Mouse (Mus musculus): ENCODE results near the gene Rpl10a. TPM values are rescaled to one million over a fixed set of nuclear protein-coding genes. Genes with fewer than 3 reads are reported as not detected.

Rpl10a gene
- polyA plus RNA-seq, 1 experiment: 196 TPM

DNA sequence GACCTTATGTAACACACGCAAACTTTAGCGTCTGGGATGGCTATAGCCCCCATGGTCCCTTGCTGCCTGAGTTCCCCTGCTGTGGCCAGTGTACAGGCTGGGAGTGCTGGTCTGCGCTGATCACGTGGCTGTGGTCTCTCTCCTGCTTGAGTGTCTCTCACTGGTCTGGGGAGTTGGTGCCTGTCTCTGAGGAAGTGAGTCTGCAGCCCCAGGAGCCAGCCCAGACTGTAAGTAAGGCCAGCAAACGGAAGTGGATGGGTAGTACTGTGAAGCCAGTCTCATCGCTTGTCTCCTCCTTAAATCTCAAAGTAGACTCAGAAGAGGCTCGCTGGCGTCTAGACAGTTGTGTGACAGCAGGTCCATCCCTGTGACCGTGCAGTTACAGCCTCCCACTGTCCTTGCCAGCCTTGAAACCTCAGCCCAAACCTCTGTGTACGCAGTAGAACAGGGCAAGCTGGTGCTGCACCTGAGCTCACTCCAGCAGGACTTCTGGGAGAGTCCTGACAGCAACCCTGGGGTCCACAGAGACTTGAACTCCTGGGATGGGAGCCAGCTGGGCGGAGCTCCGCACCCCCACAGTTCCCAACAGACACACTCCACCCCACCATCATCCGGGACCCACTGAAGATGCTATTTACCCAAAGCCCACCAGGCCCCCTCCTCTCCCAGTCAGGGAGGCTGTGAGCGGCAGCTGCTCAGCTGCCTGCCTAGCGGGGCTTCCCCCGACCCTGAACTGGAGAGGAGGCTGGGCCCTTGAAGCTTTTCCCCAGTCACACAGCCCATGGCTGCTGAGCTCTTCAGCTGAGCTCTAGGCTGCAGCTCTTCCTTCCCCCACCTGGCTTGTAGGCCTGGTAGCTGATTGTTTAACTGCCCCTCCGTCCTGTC lies 33.6 kb upstream of the Rpl10a start:
- Histone ChIP-seq H3K4me3 (ENCODE audit: insufficient read depth, low read depth, low read length) (no peak overlapping the region), H3K27ac (replicated peaks; ENCODE audit: low read depth, low read length) (no peak overlapping the region), H3K4me1 (ENCODE audit: control insufficient read depth, insufficient read depth, insufficient read length, low read length) (no peaks in the 10 kb centered on the region; the same call in 1 of the 2 replicates)

DNA sequence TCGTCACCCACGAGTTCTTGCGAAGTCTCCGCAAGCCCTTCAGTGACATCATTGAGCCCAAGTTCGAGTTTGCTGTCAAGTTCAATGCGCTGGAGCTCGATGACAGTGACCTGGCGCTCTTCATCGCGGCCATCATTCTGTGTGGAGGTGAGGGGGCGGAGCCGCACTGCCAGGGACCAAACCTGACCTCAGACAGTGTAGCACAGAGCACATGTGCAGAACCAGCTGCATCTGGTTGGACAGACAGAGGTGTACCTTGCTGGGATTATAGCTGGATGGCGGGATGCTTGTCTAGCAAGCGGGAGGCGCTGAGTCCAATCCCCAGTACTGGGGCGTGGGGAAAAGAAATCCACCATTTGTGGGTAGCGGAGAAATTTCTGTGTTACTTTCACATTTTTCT lies 29.4 kb upstream of the Rpl10a start:
- no peak overlapping the region for H3K27ac ChIP-seq (replicated peaks; ENCODE audit: low read depth, low read length)
- no peak overlapping the region for H3K4me3 ChIP-seq (ENCODE audit: insufficient read depth, low read depth, low read length)
- no peaks in the 10 kb centered on the region for H3K4me1 ChIP-seq (ENCODE audit: control insufficient read depth, insufficient read depth, insufficient read length, low read length)

DNA sequence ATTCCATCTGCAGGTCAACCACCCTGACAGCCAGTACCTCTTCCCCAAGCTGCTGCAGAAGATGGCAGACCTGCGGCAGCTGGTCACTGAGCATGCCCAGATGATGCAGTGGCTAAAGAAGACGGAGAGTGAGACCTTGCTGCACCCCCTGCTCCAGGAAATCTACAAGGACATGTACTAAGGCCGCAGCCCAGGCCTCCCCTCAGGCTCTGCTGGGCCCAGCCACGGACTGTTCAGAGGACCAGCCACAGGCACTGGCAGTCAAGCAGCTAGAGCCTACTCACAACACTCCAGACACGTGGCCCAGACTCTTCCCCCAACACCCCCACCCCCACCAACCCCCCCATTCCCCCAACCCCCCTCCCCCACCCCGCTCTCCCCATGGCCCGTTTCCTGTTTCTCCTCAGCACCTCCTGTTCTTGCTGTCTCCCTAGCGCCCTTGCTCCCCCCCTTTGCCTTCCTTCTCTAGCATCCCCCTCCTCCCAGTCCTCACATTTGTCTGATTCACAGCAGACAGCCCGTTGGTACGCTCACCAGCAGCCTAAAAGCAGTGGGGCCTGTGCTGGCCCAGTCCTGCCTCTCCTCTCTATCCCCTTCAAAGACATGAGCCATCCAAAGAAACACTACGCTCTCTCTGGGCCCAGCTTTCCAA lies 28.5 kb upstream of the Rpl10a start:
- H3K27ac ChIP-seq (replicated peaks; ENCODE audit: low read depth, low read length): 0 out of 2 replicates have a peak overlapping the region, but pooled peaks have one; percentile 39
- no peak overlapping the region for H3K4me3 ChIP-seq (ENCODE audit: insufficient read depth, low read depth, low read length)
- no peaks in the 10 kb centered on the region for H3K4me1 ChIP-seq (ENCODE audit: control insufficient read depth, insufficient read depth, insufficient read length, low read length)

DNA sequence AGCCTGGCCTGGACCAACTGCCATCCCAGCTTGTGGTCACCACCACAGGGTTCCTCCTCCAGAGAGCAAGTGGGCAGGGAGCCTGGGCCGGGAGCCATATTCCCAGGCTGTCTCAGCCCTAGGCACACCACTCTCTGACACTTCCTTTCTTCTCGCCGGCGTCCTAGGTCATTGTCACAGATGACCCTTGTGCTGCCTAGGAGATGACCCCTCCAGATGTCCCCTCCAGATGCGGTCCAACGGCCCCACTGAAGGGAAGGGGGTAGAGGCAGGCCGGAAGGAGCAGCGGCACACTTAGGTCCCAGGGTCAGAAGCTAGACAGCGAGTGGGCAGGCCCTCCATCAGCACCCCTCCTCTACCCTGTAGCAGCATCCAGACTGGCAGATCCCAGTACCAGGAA lies 27.9 kb upstream of the Rpl10a start:
- Histone ChIP-seq H3K27ac (replicated peaks; ENCODE audit: low read depth, low read length) (0 out of 2 replicates have a peak overlapping the region, but pooled peaks have one; percentile 39), H3K4me1 (ENCODE audit: control insufficient read depth, insufficient read depth, insufficient read length, low read length) (no peaks in the 10 kb centered on the region), H3K4me3 (ENCODE audit: insufficient read depth, low read depth, low read length) (no peak overlapping the region)

DNA sequence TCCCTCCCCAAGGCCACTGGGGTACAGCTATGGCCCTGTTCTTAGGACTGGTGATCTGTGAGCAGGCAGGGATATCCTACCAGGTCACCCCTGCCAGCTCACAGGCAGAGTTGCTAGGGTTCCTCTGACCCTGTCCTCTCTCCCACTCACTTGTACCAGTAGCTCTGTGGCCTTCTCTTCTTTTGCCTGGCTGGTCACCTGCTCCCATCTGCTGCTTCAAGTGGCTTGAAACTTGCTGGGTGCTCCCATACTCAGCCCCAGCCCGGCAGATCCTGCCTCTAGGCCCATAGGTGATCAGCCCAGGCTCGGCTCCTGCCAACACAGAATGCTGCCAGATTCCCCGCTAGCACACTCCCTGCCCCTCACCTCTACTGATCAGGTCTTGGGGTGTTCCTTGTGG lies 27.4 kb upstream of the Rpl10a start:
- Histone ChIP-seq H3K4me3 (ENCODE audit: insufficient read depth, low read depth, low read length) (no peak overlapping the region), H3K27ac (replicated peaks; ENCODE audit: low read depth, low read length) (no peak overlapping the region), H3K4me1 (ENCODE audit: control insufficient read depth, insufficient read depth, insufficient read length, low read length) (no peaks in the 10 kb centered on the region)

DNA sequence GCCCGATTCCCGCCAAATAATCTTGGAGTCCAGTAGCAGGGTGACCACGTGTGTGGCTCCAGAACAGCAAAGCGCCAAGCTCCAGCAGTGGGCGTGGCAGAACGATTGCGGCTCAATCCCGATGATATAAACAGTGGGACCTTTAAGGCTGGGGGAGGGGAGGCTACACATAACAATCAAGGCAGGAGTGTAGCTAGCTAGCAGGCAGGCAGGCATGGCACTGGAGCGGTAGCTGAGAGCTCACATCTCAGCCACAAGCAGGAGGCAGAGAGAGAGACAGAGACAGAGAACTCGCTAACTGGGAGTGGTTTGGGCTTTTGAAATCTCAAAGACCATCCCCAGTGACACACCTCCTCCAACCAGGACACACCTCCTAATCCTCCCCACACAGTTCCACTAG lies 23.1 kb upstream of the Rpl10a start:
- Histone ChIP-seq H3K27ac (replicated peaks; ENCODE audit: low read depth, low read length) (no peak overlapping the region), H3K4me1 (ENCODE audit: control insufficient read depth, insufficient read depth, insufficient read length, low read length) (no peaks in the 10 kb centered on the region), H3K4me3 (ENCODE audit: insufficient read depth, low read depth, low read length) (no peak overlapping the region)

DNA sequence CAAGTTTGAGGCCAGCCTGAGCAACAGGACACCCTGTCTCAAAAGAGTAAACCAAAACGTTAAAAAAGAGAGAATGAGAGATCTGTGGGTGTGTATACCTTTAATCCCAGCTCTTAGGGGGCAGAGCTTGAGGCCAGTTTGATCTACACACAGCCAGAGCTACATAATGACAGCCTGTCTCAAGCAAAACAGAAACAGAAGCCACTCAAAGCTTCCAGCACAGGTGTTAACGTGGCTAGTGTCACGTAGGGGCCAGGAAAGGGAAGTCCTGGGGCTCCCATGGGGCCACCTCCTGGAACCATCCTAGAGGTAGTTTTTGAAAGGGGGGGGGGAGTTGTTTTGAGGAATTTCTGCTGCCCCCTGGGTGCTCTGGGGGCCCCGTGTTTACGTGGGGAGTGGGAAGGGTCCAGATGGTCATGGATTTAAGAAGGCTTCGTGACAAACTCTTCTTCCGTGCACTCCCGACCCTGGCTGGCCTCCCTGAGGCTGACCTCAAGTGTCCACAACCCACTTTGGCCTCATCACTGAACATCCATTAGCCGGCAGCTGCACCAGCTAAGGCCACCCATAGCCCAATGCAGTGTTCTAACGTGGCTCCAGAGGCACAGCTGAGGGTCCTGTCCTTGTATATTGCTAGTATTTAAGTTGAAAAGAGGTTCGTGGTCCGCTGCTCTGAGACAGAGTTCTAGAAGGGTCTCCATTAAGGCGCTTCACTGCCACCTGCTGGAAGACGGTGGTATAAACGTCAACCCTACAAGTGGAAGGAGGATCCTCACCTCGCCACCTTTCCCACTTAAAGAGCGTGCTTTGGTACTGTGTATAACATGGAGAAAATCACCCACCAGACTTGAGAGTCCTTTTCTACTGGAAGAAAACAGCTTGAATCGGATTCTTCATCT lies 19.7 kb upstream of the Rpl10a start:
- Histone ChIP-seq H3K27ac (replicated peaks; ENCODE audit: low read depth, low read length) (no peak overlapping the region), H3K4me3 (ENCODE audit: insufficient read depth, low read depth, low read length) (peak overlapping the region; percentile 32), H3K4me1 (ENCODE audit: control insufficient read depth, insufficient read depth, insufficient read length, low read length) (no peaks in the 10 kb centered on the region)

DNA sequence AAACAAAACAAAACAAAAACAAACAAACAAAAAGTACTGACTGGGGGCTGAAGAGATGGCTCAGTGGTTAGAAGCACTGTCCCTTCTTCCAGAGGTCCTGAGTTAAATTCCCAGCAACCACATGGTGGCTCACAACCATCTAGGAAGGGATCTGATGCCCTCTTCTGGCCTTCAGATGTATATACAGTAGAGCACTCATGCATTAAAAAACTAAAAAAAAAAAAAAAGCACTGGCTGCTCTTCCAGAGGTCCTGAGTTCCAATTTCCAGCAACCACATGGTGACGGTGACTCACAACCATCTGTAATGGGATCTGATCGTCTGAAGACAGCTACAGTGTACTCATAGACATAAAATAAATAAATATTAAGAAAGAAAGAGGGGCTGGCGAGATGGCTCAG lies 17.4 kb upstream of the Rpl10a start:
- Histone ChIP-seq H3K4me1 (ENCODE audit: control insufficient read depth, insufficient read depth, insufficient read length, low read length) (peaks cover 3% of the 10 kb centered on the region; the same call in 1 of the 2 replicates), H3K27ac (replicated peaks; ENCODE audit: low read depth, low read length) (no peak overlapping the region), H3K4me3 (ENCODE audit: insufficient read depth, low read depth, low read length) (no peak overlapping the region)

DNA sequence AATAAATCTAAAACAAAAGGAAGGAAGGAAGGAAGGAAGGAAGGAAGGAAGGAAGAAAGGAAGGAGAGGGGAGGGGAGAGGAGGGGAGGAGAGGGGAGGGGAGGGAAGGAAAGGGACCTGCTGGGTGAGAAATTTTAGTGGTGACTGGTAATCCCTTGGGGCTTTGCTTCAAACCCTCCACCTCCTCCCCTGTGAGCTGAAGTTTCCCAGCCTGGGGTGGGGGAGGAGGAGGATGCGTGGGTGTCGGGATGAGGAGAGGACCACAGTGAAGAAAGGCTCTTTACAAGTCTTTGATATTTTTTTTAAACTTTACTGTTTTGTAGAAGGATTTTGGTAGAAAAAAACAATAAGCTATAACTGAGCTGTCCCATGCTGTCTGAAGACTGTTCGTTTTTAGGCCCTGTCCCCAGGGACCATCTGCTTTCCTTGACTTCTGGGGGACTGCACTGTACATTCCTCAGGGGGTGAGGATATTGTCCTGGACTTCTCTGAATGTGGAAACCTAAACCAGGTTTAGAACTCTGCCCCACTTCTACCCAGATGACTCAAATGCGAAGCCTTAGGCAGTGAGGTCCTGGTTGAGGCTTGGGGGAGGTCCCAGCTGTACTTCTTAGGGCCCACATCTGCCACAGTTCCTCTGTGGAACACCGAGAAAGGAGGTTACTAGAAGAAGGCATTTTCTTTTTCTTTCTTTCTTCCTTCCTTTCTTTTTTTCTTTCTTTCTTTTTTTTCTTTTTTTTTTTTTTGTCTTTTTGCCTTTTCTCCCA lies 16.7 kb upstream of the Rpl10a start:
- no peak overlapping the region for H3K27ac ChIP-seq (replicated peaks; ENCODE audit: low read depth, low read length)

DNA sequence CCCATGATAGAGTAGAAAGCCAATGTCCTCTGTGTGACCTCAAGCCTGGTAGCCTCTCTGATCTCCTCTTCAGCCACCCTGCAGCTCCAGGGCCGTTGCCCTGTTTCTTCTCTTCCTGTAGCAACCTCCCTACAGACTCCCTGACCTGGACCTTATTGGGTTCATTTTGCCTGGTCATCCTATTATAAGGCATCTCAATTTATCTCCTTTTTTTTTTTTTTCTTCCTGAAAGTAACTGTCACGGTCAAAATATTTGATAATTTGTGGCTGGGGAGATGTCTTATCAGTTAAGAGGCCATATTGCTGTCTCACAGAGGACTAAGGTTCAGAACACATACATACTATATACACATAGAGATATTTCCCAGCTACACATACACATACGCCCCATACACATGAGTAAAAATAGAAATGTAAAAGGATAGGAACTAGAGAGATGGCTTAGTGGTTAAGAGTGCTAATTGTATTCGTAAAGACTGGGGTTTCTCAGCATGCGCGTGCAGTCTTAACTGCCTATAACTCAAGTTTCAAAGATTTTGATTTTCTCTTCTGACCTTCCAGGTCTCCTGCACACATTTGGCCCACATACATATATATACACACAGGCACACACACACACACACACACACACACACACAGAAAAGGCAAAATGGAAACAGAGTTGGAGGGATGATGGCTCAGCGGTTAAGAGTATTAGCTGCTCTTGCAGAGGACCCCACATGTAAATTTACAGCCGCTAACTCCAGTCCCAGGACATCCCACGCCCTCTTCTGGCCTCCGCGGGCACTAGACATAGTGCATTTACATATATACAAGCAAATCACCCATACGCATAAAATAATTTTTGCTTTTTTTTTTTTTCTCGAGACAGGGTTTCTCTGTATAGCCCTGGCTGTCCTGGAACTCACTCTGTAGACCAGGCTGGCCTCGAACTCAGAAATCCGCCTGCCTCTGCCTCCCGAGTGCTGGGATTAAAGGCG lies 15.7 kb upstream of the Rpl10a start:
- Histone ChIP-seq H3K4me1 (ENCODE audit: control insufficient read depth, insufficient read depth, insufficient read length, low read length) (peaks cover 3% of the 10 kb centered on the region; the same call in 1 of the 2 replicates), H3K4me3 (ENCODE audit: insufficient read depth, low read depth, low read length) (peak overlapping the region; percentile 52), H3K27ac (replicated peaks; ENCODE audit: low read depth, low read length) (no peak overlapping the region)

More for the DNA sequence above, 16.7 kb upstream of the Rpl10a start:
- no peak overlapping the region for H3K4me3 ChIP-seq (ENCODE audit: insufficient read depth, low read depth, low read length)
- peaks cover 3% of the 10 kb centered on the region; the same call in 1 of the 2 replicates for H3K4me1 ChIP-seq (ENCODE audit: control insufficient read depth, insufficient read depth, insufficient read length, low read length)

DNA sequence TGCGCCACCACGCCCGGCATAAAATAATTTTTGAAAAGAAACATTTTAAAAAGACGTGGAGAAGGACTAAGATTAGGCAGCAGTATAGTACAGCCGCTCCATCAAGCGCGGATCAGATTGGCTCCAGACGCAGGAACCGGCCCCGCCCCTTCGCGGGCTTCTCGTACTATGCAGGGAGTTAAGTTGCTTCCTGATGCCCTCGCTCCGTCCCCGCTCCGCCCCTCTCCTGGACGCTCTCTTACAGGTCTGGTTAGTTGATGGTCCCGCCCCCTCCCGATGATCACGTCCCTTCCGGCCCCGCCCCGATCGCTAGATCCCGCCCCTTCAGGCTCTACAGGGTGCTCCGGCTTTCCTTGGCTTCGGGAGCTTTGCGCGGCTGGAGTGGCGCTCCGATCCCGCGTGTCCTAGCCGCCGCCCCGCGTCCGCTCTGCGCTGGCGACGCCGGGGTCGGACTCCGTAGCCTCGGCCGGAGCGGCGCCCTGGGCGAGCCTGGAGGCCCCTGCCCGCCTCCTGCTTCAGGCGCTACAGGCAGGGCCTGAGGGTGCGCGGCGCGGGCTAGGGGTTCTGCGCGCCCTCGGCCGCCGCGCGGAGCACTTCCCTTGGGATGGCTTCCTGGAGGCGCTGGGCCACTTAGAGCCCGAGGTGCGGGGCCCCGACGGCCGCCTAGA lies 14.9 kb upstream of the Rpl10a start, which contains the start of gene Fance:
Fance (plus strand) TSS at position 308 of the 668 bp plus-strand sequence.
- peaks cover 3% of the 10 kb centered on the region; the same call in 1 of the 2 replicates for H3K4me1 ChIP-seq (ENCODE audit: control insufficient read depth, insufficient read depth, insufficient read length, low read length)
- H3K4me3 ChIP-seq (ENCODE audit: insufficient read depth, low read depth, low read length): peak within 1 kb of the TSS; percentile 89
- H3K27ac ChIP-seq (replicated peaks; ENCODE audit: low read depth, low read length): peak within 1 kb of the TSS; percentile 41

DNA sequence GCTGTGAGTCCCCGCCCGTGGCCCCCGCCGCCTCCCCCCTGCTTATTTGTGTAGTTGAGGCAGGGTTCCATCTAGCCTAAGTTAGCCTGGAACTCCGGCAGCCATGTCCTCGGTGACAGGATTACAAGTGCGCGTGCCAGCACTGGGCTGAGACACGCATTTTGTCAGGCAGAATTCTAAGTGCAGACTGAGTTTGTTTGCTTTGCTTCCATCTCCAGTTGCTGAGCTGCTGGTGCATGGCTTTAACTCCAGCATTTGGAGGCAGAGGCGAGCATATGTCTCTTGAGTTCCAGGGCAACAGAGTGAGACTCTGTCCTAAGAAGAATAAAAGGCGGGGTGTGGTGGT lies 14.4 kb upstream of the Rpl10a start:
- H3K4me1 ChIP-seq (ENCODE audit: control insufficient read depth, insufficient read depth, insufficient read length, low read length): peaks cover 3% of the 10 kb centered on the region; the same call in 1 of the 2 replicates
- H3K4me3 ChIP-seq (ENCODE audit: insufficient read depth, low read depth, low read length): peak overlapping the region; percentile 89
- H3K27ac ChIP-seq (replicated peaks; ENCODE audit: low read depth, low read length): no peak overlapping the region

DNA sequence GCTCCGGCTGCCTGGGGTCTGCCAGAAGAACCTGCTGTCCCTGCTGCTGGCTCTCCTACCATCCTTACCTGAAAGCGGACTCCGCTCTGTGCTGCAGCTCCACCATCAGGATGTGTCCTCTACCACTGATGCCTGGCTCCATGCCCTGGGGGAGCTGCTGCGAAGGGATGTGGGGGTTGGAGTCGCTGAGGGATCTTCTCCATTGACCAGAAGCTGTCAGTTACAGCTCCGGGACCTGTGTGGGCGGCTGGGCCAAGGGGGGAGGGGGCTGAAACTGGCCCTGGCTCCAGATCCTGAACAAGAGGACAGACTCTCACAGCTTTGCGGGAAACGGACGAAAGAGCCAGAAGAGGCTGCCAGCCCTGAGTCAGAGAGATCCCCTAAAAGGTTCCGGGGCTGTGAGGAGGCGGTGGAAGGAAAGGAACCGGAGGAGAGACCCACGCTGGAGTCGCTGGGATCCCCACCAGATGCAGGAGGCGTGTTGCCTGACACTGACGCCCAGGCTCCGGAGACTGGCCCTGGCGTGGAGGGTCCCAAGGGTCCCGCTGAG lies 12.6 kb upstream of the Rpl10a start:
- Histone ChIP-seq H3K4me3 (ENCODE audit: insufficient read depth, low read depth, low read length) (no peak overlapping the region), H3K4me1 (ENCODE audit: control insufficient read depth, insufficient read depth, insufficient read length, low read length) (peaks cover 3% of the 10 kb centered on the region; the same call in 1 of the 2 replicates), H3K27ac (replicated peaks; ENCODE audit: low read depth, low read length) (no peak overlapping the region)
